Mouse (Mus musculus) CH12.LX (cell line): ENCODE results near the gene Vav1. TPM values are rescaled to one million over a fixed set of nuclear protein-coding genes. Genes with fewer than 3 reads are reported as not detected.

Experiments used
- DNase-seq: peaks from one replicate; pipeline ENCODE4 v3.0.0-alpha.2; 2013; ENCODE audit errors: extremely low read depth
- H3K27ac ChIP-seq: 2 replicates; pipeline ENCODE4 v1.5.1; 2012; ENCODE audit warnings: low read depth, mild to moderate bottlenecking, control low read depth, moderate library complexity; ENCODE audit not compliant: insufficient read depth
- H3K27me3 ChIP-seq: replicated peaks from 2 replicates; pipeline ENCODE3; 2012; ENCODE audit warnings: inconsistent platforms
- H3K36me3 ChIP-seq, 2 experiments: replicated peaks in 1 of 2; 2 replicates each; pipeline versions ENCODE3 to v1.6.1; 2012; ENCODE audit warnings: inconsistent platforms in 1 of 2, low read length in 1 of 2, mild to moderate bottlenecking in 1 of 2, mixed read lengths in 1 of 2, moderate library complexity in 1 of 2; ENCODE audit not compliant: control insufficient read depth in 1 of 2, insufficient read depth in 1 of 2
- H3K4me1 ChIP-seq, 2 experiments: 2 replicates each; pipeline ENCODE4 v1.6.1; 2012; ENCODE audit warnings: inconsistent platforms in 1 of 2, moderate library complexity in 1 of 2; ENCODE audit not compliant: insufficient read depth in 2 of 2, control insufficient read depth in 1 of 2
- H3K4me2 ChIP-seq: 2 replicates; pipeline ENCODE4 v1.6.1; 2012; ENCODE audit warnings: low read depth, mild to moderate bottlenecking, control low read depth; ENCODE audit not compliant: poor library complexity, insufficient read depth, severe bottlenecking
- H3K4me3 ChIP-seq, 3 experiments: fragments of 150-350 bp in 1 of 3; sonication (generic) in 1 of 3; replicated peaks in 1 of 3; 2 replicates each; pipeline versions ENCODE3 to v1.5.1; 2011 to 2012; ENCODE audit warnings: low read depth in 2 of 3, low read length in 2 of 3, mild to moderate bottlenecking in 2 of 3, moderate library complexity in 2 of 3, control low read depth in 1 of 3, improper control_type of control experiment in 1 of 3, inconsistent platforms in 1 of 3, mixed read lengths in 1 of 3; ENCODE audit not compliant: poor library complexity in 1 of 3
- H3K79me2 ChIP-seq: replicated peaks from 2 replicates; pipeline ENCODE4 v1.6.1; 2012; ENCODE audit warnings: mild to moderate bottlenecking, moderate library complexity; ENCODE audit not compliant: control insufficient read depth, poor library complexity, insufficient read depth, severe bottlenecking; ENCODE audit errors: extremely low read depth
- H3K9ac ChIP-seq: 2 replicates; pipeline ENCODE4 v1.6.1; 2012; ENCODE audit warnings: low read depth, mild to moderate bottlenecking, control low read depth, moderate library complexity; ENCODE audit not compliant: insufficient read depth
- H3K9me3 ChIP-seq: replicated peaks from 2 replicates; pipeline ENCODE3; 2012; ENCODE audit warnings: low read length, inconsistent platforms, mixed read lengths
- BHLHE40 ChIP-seq: IDR thresholded peaks from 2 replicates; pipeline ENCODE4 v1.6.1; 2011; ENCODE audit warnings: mild to moderate bottlenecking, low read depth, low read length, improper control_type of control experiment
- CTCF ChIP-seq, 2 experiments: IDR thresholded peaks in 1 of 2; conservative IDR thresholded peaks in 1 of 2; 2 replicates each; pipeline ENCODE4 v1.5.1; 2011 to 2012; ENCODE audit warnings: low read depth in 2 of 2, low read length in 2 of 2, improper control_type of control experiment in 1 of 2, inconsistent platforms in 1 of 2, mild to moderate bottlenecking in 1 of 2, moderate library complexity in 1 of 2
- ELF1 ChIP-seq: IDR thresholded peaks from 2 replicates; pipeline ENCODE4 v1.6.1; 2014; ENCODE audit warnings: low read depth, mild to moderate bottlenecking, inconsistent platforms, low read length, improper control_type of control experiment
- ETS1 ChIP-seq: conservative IDR thresholded peaks from 2 replicates; pipeline ENCODE4 v1.6.1; 2012; ENCODE audit warnings: low read depth, mild to moderate bottlenecking, inconsistent platforms, low read length, improper control_type of control experiment, moderate library complexity
- JUN ChIP-seq: IDR thresholded peaks from 2 replicates; pipeline ENCODE4 v1.6.1; 2011; ENCODE audit warnings: low read depth, mild to moderate bottlenecking, low read length, improper control_type of control experiment, moderate library complexity; ENCODE audit not compliant: insufficient read depth
- MEF2A ChIP-seq: IDR thresholded peaks from 2 replicates; pipeline ENCODE4 v1.6.1; 2014; ENCODE audit warnings: low read depth, mild to moderate bottlenecking, inconsistent platforms, low read length, improper control_type of control experiment, borderline replicate concordance
- NELFE ChIP-seq: IDR thresholded peaks from 2 replicates; pipeline ENCODE4 v1.6.1; 2011; ENCODE audit warnings: low read depth, low read length, improper control_type of control experiment
- NRF1 ChIP-seq: IDR thresholded peaks from 2 replicates; pipeline ENCODE4 v1.6.1; 2014; ENCODE audit warnings: low read depth, mild to moderate bottlenecking, inconsistent platforms, low read length, improper control_type of control experiment, moderate library complexity
- RCOR1 ChIP-seq: conservative IDR thresholded peaks from 2 replicates; pipeline ENCODE4 v1.6.1; 2012; ENCODE audit warnings: low read depth, mild to moderate bottlenecking, inconsistent platforms, low read length, improper control_type of control experiment
- TBP ChIP-seq: conservative IDR thresholded peaks from 2 replicates; pipeline ENCODE4 v1.6.1; 2011; ENCODE audit warnings: low read depth, low read length, improper control_type of control experiment
- TCF12 ChIP-seq: IDR thresholded peaks from 2 replicates; pipeline ENCODE4 v1.6.1; 2014; ENCODE audit warnings: low read depth, mild to moderate bottlenecking, inconsistent platforms, low read length, improper control_type of control experiment
- ZC3H11A ChIP-seq: IDR thresholded peaks from 2 replicates; pipeline ENCODE4 v1.6.1; 2012; ENCODE audit warnings: low read depth, mild to moderate bottlenecking, inconsistent platforms, low read length, improper control_type of control experiment
- ZNF384 ChIP-seq: IDR thresholded peaks from 2 replicates; pipeline ENCODE4 v1.6.1; 2012; ENCODE audit warnings: low read depth, low read length, improper control_type of control experiment, inconsistent platforms
- dilution Hi-C: fragments of 300-500 bp; cut with MboI; formaldehyde crosslinking; loops from 2 replicates; pipeline ENCODE4 v1.14.3; 2020; ENCODE audit warnings: low sequenced_read_pairs; ENCODE audit not compliant: extremely low pct_unique_long_range_greater_than_20kb, extremely low pct_ligation_motif_present
- in situ Hi-C: fragments of 300-500 bp; cut with MboI; formaldehyde crosslinking; loops from 3 replicates; pipeline ENCODE4 v1.14.3; 2019; ENCODE audit warnings: low sequenced_read_pairs, low pct_ligation_motif_present, low pct_unique_long_range_greater_than_20kb, mixed read lengths
- polyA plus RNA-seq: library from polyadenylated mRNA; unstranded; fragments of >175 nt; gene quantifications from 2 replicates; pipeline ENCODE4 v1.2.1, GENCODE M21; 2012; ENCODE audit warnings: low read depth; ENCODE audit not compliant: insufficient read length
- total RNA-seq, 2 experiments: library from RNA; depleted of rRNA; stranded (reverse); fragments of 300-350 nt in 1 of 2; fragments of >200 nt in 1 of 2; gene quantifications; 2 replicates each; pipeline ENCODE4 v1.2.3; 2012 to 2014

The Vav1 gene
- total and polyA plus RNA-seq, 3 experiments = 60.3 to 90.9 (median 84.3) TPM

- no peak for DNase-seq
- in situ Hi-C loops = no loop called here
- dilution Hi-C loops = no loop called here
- Histone ChIP-seq H3K4me3 (no peak overlapping the region), H3K79me2 (no peaks in the 10 kb centered on the region), H3K27me3 (no peaks in the 10 kb centered on the region), H3K9ac (no peak overlapping the region), H3K9me3 (no peaks in the 10 kb centered on the region), H3K4me2 (no peak overlapping the region), H3K27ac (no peak overlapping the region), H3K4me1 (peaks cover 0 to 11% of the 10 kb centered on the region in 2 experiments; a peak in 2 of 4 replicates), H3K36me3 (peaks cover 36 to 49% of the 10 kb centered on the region in 2 experiments)
- no peak for TF ChIP-seq ETS1
- no peak for TF ChIP-seq JUN
- TF ChIP-seq ELF1 = no peak
- no peak for TF ChIP-seq NELFE
- TF ChIP-seq CTCF (conservative IDR thresholded peaks at IDR 0.05 in 1 of 2, IDR thresholded peaks at IDR 0.05 in 1 of 2; ENCODE audit: low read depth in 2 of 2, low read length in 2 of 2) = no peak
- TF ChIP-seq ZNF384 = no peak
These were observed 43.1 kb upstream of the Vav1 start for GRCm38 (mm10) chr17:57235803-57236202.

GRCm38 (mm10) chr17:57237181-57237580, 41.7 kb upstream of the Vav1 start:
- DNase-seq = no peak
- no peak overlapping the region for H3K4me3 ChIP-seq
- TF ChIP-seq TBP (no peak), NRF1 (no peak), MEF2A (no peak), JUN (no peak), ZC3H11A (no peak), ZNF384 (no peak), BHLHE40 (no peak), RCOR1 (no peak), TCF12 (no peak)
- peaks cover 0 to 6% of the 10 kb centered on the region in 2 experiments; a peak in 2 of 4 replicates for H3K4me1 ChIP-seq
- dilution Hi-C loops = no loop called here
- H3K9me3 ChIP-seq = no peaks in the 10 kb centered on the region
- no peak overlapping the region for H3K27ac ChIP-seq
- H3K9ac ChIP-seq = no peak overlapping the region
- H3K79me2 ChIP-seq = no peaks in the 10 kb centered on the region
- in situ Hi-C loops = no loop called here
- H3K36me3 ChIP-seq = peaks cover 42 to 57% of the 10 kb centered on the region in 2 experiments
- no peaks in the 10 kb centered on the region for H3K27me3 ChIP-seq
- H3K4me2 ChIP-seq = no peak overlapping the region
